Mouse (Mus musculus): Measurements from ENCODE around the gene Wnk2.

Gene Wnk2

GRCm38 (mm10) chr13:49094667-49095066 lies 53.1 kb downstream of the Wnk2 start:
- WGBS, result 50% methylated on average over 6 of the region's 6 CpGs

- 40% methylated on average over 9 of the region's 9 CpGs for WGBS
Measured at GRCm38 (mm10) chr13:49093471-49093891, 54.3 kb downstream of the Wnk2 start.

GRCm38 (mm10) chr13:49092596-49092995 lies 55.2 kb downstream of the Wnk2 start:
- 82% methylated on average over 9 of the region's 9 CpGs for WGBS

GRCm38 (mm10) chr13:49090176-49090575 lies 57.6 kb downstream of the Wnk2 start:
- 100% methylated on average over 1 of the region's 1 CpGs for WGBS

GRCm38 (mm10) chr13:49088874-49089273 lies 58.9 kb downstream of the Wnk2 start:
- WGBS, result 85% methylated on average over 6 of the region's 6 CpGs

GRCm38 (mm10) chr13:49087420-49087819 lies 60.4 kb downstream of the Wnk2 start:
- 46% methylated on average over 7 of the region's 7 CpGs for WGBS

GRCm38 (mm10) chr13:49086431-49086830 lies 61.4 kb downstream of the Wnk2 start:
- WGBS, result 71% methylated on average over 4 of the region's 4 CpGs

- WGBS, result 82% methylated on average over 9 of the region's 9 CpGs
Measured at GRCm38 (mm10) chr13:49085211-49085610, 62.6 kb downstream of the Wnk2 start.

GRCm38 (mm10) chr13:49084781-49085180 lies 63.0 kb downstream of the Wnk2 start:
- 82% methylated on average over 4 of the region's 4 CpGs for WGBS

GRCm38 (mm10) chr13:49083941-49084340 lies 63.9 kb downstream of the Wnk2 start:
- WGBS, result 55% methylated on average over 9 of the region's 9 CpGs

- 61% methylated on average over 14 of the region's 14 CpGs for WGBS
Measured at GRCm38 (mm10) chr13:49082151-49082879, 65.5 kb downstream of the Wnk2 start.

- 77% methylated on average over 11 of the region's 11 CpGs for WGBS
Measured at GRCm38 (mm10) chr13:49076196-49076595, 71.6 kb downstream of the Wnk2 start.

- WGBS, result 64% methylated on average over 3 of the region's 3 CpGs
Measured at GRCm38 (mm10) chr13:49075377-49075776, 72.4 kb downstream of the Wnk2 start.

GRCm38 (mm10) chr13:49073295-49073694 lies 74.5 kb downstream of the Wnk2 start:
- 75% methylated on average over 6 of the region's 6 CpGs for WGBS

- WGBS, result 72% methylated on average over 5 of the region's 5 CpGs
Measured at GRCm38 (mm10) chr13:49071861-49072260, 76.0 kb downstream of the Wnk2 start.

GRCm38 (mm10) chr13:49069979-49070378 lies 77.8 kb downstream of the Wnk2 start:
- 56% methylated on average over 6 of the region's 6 CpGs for WGBS

GRCm38 (mm10) chr13:49069393-49069792 lies 78.4 kb downstream of the Wnk2 start:
- 55% methylated on average over 4 of the region's 4 CpGs for WGBS

GRCm38 (mm10) chr13:49064257-49064656 lies 83.6 kb downstream of the Wnk2 start:
- 60% methylated on average over 5 of the region's 5 CpGs for WGBS

GRCm38 (mm10) chr13:49060456-49060855 lies 87.4 kb downstream of the Wnk2 start:
- 89% methylated on average over 7 of the region's 7 CpGs for WGBS

- WGBS, result 92% methylated on average over 4 of the region's 4 CpGs
Measured at GRCm38 (mm10) chr13:49058528-49058927, 89.3 kb downstream of the Wnk2 start.

GRCm38 (mm10) chr13:49056304-49056703 lies 91.5 kb downstream of the Wnk2 start:
- WGBS, result 94% methylated on average over 4 of the region's 4 CpGs

- 79% methylated on average over 2 of the region's 2 CpGs for WGBS
Measured at GRCm38 (mm10) chr13:49053333-49053732, 94.5 kb downstream of the Wnk2 start.

- 49% methylated on average over 9 of the region's 9 CpGs for WGBS
Measured at GRCm38 (mm10) chr13:49052512-49052911, 95.3 kb downstream of the Wnk2 start.

GRCm38 (mm10) chr13:49047393-49047792 lies 100.4 kb downstream of the Wnk2 start:
- WGBS, result 94% methylated on average over 1 of the region's 1 CpGs

Measured in cerebral cortex, adult 2 months (tissue).